Mouse (Mus musculus): ENCODE data around the gene Fibin. TPM values are rescaled to one million over a fixed set of nuclear protein-coding genes. Genes with fewer than 3 reads are reported as not detected.
A peak's percentile ranks its signal among the peaks of the same experiment; 100 is the strongest.

Fibin gene
- 15.5 and 16.7 TPM in 2 replicates for polyA plus RNA-seq (2015; fragmentation: Nextera tagmentation; extraction: Ambion mirVana)

GRCm38 (mm10) chr2:110362432-110363283 lies at the start of gene Fibin:
TSS of gene Fibin (minus strand) at chr2:110363183.
- Histone ChIP-seq H3K27ac (replicated peaks) (peak within 1 kb of the TSS; percentile 51; the same call in 1 of the 2 replicates), H3K9me3 (replicated peaks) (no peaks in the 10 kb centered on the region), H3K9ac (replicated peaks) (peak within 1 kb of the TSS; percentile 59), H3K4me2 (peak within 1 kb of the TSS; percentile 91), H3K4me3 (replicated peaks) (peak within 1 kb of the TSS; percentile 52), H3K4me1 (peaks cover 10% of the 10 kb centered on the region), H3K27me3 (replicated peaks) (no peaks in the 10 kb centered on the region), H3K36me3 (no peaks in the 10 kb centered on the region)
- ATAC-seq (ENCODE audit: low FRiP score) = peak; percentile 91
- WGBS = 2% methylated on average over 33 of the region's 33 CpGs

GRCm38 (mm10) chr2:110411428-110411827 lies 48.4 kb upstream of the Fibin start:
- H3K27me3 ChIP-seq (replicated peaks) = no peaks in the 10 kb centered on the region
- H3K9ac ChIP-seq (replicated peaks) = no peak overlapping the region
- ATAC-seq (ENCODE audit: low FRiP score) = no peak
- H3K27ac ChIP-seq (replicated peaks) = no peak overlapping the region
- no peak overlapping the region for H3K4me2 ChIP-seq
- H3K36me3 ChIP-seq = no peaks in the 10 kb centered on the region
- no peaks in the 10 kb centered on the region for H3K4me1 ChIP-seq
- H3K4me3 ChIP-seq (replicated peaks) = no peak overlapping the region
- WGBS = 92% methylated on average over 3 of the region's 3 CpGs
- no peaks in the 10 kb centered on the region for H3K9me3 ChIP-seq (replicated peaks)

- no peaks in the 10 kb centered on the region for H3K36me3 ChIP-seq
- H3K4me2 ChIP-seq = no peak overlapping the region
- H3K4me1 ChIP-seq = no peaks in the 10 kb centered on the region
- ATAC-seq (ENCODE audit: low FRiP score) = no peak
- no peak overlapping the region for H3K4me3 ChIP-seq (replicated peaks)
- H3K9ac ChIP-seq (replicated peaks) = no peak overlapping the region
- no peaks in the 10 kb centered on the region for H3K9me3 ChIP-seq (replicated peaks)
- no peaks in the 10 kb centered on the region for H3K27me3 ChIP-seq (replicated peaks)
- no peak overlapping the region for H3K27ac ChIP-seq (replicated peaks)
Measured at GRCm38 (mm10) chr2:110408757-110409156, 45.8 kb upstream of the Fibin start.

- 81% methylated on average over 4 of the region's 4 CpGs for WGBS
- Histone ChIP-seq H3K4me1 (0 out of 2 replicates have a peak, but pooled peaks cover 3% of the 10 kb centered on the region), H3K4me2 (no peak overlapping the region), H3K9ac (replicated peaks) (no peak overlapping the region), H3K27ac (replicated peaks) (no peak overlapping the region), H3K9me3 (replicated peaks) (no peaks in the 10 kb centered on the region), H3K4me3 (replicated peaks) (no peak overlapping the region), H3K36me3 (no peaks in the 10 kb centered on the region), H3K27me3 (replicated peaks) (no peaks in the 10 kb centered on the region)
- no peak for ATAC-seq (ENCODE audit: low FRiP score)
Measured at GRCm38 (mm10) chr2:110392714-110393336, 29.8 kb upstream of the Fibin start.

- 60% methylated on average over 5 of the region's 5 CpGs for WGBS
- no peak for ATAC-seq (ENCODE audit: low FRiP score)
Measured at GRCm38 (mm10) chr2:110390736-110391409, 27.9 kb upstream of the Fibin start.

GRCm38 (mm10) chr2:110379811-110380210 lies 16.8 kb upstream of the Fibin start:
- Histone ChIP-seq H3K4me2 (no peak overlapping the region), H3K36me3 (no peaks in the 10 kb centered on the region), H3K9me3 (replicated peaks) (no peaks in the 10 kb centered on the region), H3K27ac (replicated peaks) (no peak overlapping the region), H3K9ac (replicated peaks) (no peak overlapping the region), H3K4me1 (no peaks in the 10 kb centered on the region), H3K27me3 (replicated peaks) (no peaks in the 10 kb centered on the region), H3K4me3 (replicated peaks) (no peak overlapping the region)
- ATAC-seq (ENCODE audit: low FRiP score) = no peak
- WGBS = 59% methylated on average over 2 of the region's 2 CpGs

More at GRCm38 (mm10) chr2:110390736-110391409, 27.9 kb upstream of the Fibin start:
- Histone ChIP-seq H3K27me3 (replicated peaks) (no peaks in the 10 kb centered on the region), H3K4me3 (replicated peaks) (no peak overlapping the region), H3K9me3 (replicated peaks) (no peaks in the 10 kb centered on the region), H3K36me3 (no peaks in the 10 kb centered on the region), H3K4me1 (0 out of 2 replicates have a peak, but pooled peaks cover 3% of the 10 kb centered on the region), H3K4me2 (no peak overlapping the region), H3K27ac (replicated peaks) (no peak overlapping the region), H3K9ac (replicated peaks) (no peak overlapping the region)

GRCm38 (mm10) chr2:110376660-110377059 lies 13.7 kb upstream of the Fibin start:
- 93% methylated on average over 1 of the region's 1 CpGs for WGBS
- ATAC-seq (ENCODE audit: low FRiP score) = no peak

GRCm38 (mm10) chr2:110375475-110375874 lies 12.5 kb upstream of the Fibin start:
- Histone ChIP-seq H3K27ac (replicated peaks) (no peak overlapping the region), H3K4me1 (no peaks in the 10 kb centered on the region), H3K4me3 (replicated peaks) (no peak overlapping the region), H3K9me3 (replicated peaks) (no peaks in the 10 kb centered on the region), H3K4me2 (no peak overlapping the region), H3K36me3 (no peaks in the 10 kb centered on the region), H3K9ac (replicated peaks) (no peak overlapping the region), H3K27me3 (replicated peaks) (no peaks in the 10 kb centered on the region)
- ATAC-seq (ENCODE audit: low FRiP score) = no peak
- 98% methylated on average over 1 of the region's 1 CpGs for WGBS

More at GRCm38 (mm10) chr2:110376660-110377059, 13.7 kb upstream of the Fibin start:
- Histone ChIP-seq H3K4me2 (no peak overlapping the region), H3K4me3 (replicated peaks) (no peak overlapping the region), H3K27me3 (replicated peaks) (no peaks in the 10 kb centered on the region), H3K4me1 (no peaks in the 10 kb centered on the region), H3K27ac (replicated peaks) (no peak overlapping the region), H3K36me3 (no peaks in the 10 kb centered on the region), H3K9ac (replicated peaks) (no peak overlapping the region), H3K9me3 (replicated peaks) (no peaks in the 10 kb centered on the region)

- H3K9ac ChIP-seq (replicated peaks) = no peak overlapping the region
- 80% methylated on average over 2 of the region's 2 CpGs for WGBS
- H3K4me1 ChIP-seq = no peaks in the 10 kb centered on the region
- ATAC-seq (ENCODE audit: low FRiP score) = no peak
- no peaks in the 10 kb centered on the region for H3K36me3 ChIP-seq
- H3K4me2 ChIP-seq = no peak overlapping the region
- H3K9me3 ChIP-seq (replicated peaks) = no peaks in the 10 kb centered on the region
- no peak overlapping the region for H3K4me3 ChIP-seq (replicated peaks)
- no peak overlapping the region for H3K27ac ChIP-seq (replicated peaks)
- H3K27me3 ChIP-seq (replicated peaks) = no peaks in the 10 kb centered on the region
Measured at GRCm38 (mm10) chr2:110373186-110373585, 10.2 kb upstream of the Fibin start.

GRCm38 (mm10) chr2:110367382-110367887 lies 4.5 kb upstream of the Fibin start:
- no peak overlapping the region for H3K9ac ChIP-seq (replicated peaks)
- H3K4me1 ChIP-seq = peaks cover 5% of the 10 kb centered on the region
- H3K4me2 ChIP-seq = no peak overlapping the region
- no peak overlapping the region for H3K27ac ChIP-seq (replicated peaks)
- no peak for ATAC-seq (ENCODE audit: low FRiP score)
- no peaks in the 10 kb centered on the region for H3K36me3 ChIP-seq
- H3K4me3 ChIP-seq (replicated peaks) = no peak overlapping the region
- H3K9me3 ChIP-seq (replicated peaks) = no peaks in the 10 kb centered on the region
- H3K27me3 ChIP-seq (replicated peaks) = no peaks in the 10 kb centered on the region
- WGBS = 81% methylated on average over 1 of the region's 1 CpGs

- no peaks in the 10 kb centered on the region for H3K9me3 ChIP-seq (replicated peaks)
- H3K9ac ChIP-seq (replicated peaks) = no peak overlapping the region
- no peak overlapping the region for H3K4me3 ChIP-seq (replicated peaks)
- no peak overlapping the region for H3K4me2 ChIP-seq
- ATAC-seq (ENCODE audit: low FRiP score) = no peak
- H3K4me1 ChIP-seq = peaks cover 10% of the 10 kb centered on the region
- no peak overlapping the region for H3K27ac ChIP-seq (replicated peaks)
- no peaks in the 10 kb centered on the region for H3K36me3 ChIP-seq
- no peaks in the 10 kb centered on the region for H3K27me3 ChIP-seq (replicated peaks)
Measured at GRCm38 (mm10) chr2:110365401-110365800, 2.4 kb upstream of the Fibin start.

All from neural tube, embryonic 15.5 days (tissue).